Mouse (Mus musculus) small intestine, adult 2 months (tissue): ENCODE measurements around the gene Efcab9. TPM values are rescaled to one million over a fixed set of nuclear protein-coding genes. Genes with fewer than 3 reads are reported as not detected.

ENCODE experiments used
- H3K27ac ChIP-seq: fragments of 200-500 bp; 2 replicates; pipeline ENCODE4 v1.5.1; 2012; ENCODE audit warnings: low read depth, low read length, control low read depth, inconsistent platforms; ENCODE audit not compliant: insufficient read depth
- H3K27me3 ChIP-seq: fragments of 200-500 bp; 2 replicates; pipeline ENCODE4 v1.6.1; 2012; ENCODE audit warnings: mild to moderate bottlenecking, moderate library complexity, low read length, inconsistent platforms; ENCODE audit not compliant: control insufficient read depth, insufficient read depth
- H3K36me3 ChIP-seq: fragments of 200-500 bp; 2 replicates; pipeline ENCODE4 v1.6.1; 2012; ENCODE audit warnings: mild to moderate bottlenecking, low read length, control low read depth, inconsistent platforms; ENCODE audit not compliant: control insufficient read depth, insufficient read depth
- H3K4me1 ChIP-seq: fragments of 200-500 bp; 2 replicates; pipeline ENCODE4 v1.6.1; 2012; ENCODE audit warnings: low read length, inconsistent platforms, mixed read lengths; ENCODE audit not compliant: control insufficient read depth, insufficient read depth, insufficient read length
- H3K4me3 ChIP-seq: fragments of 200-500 bp; 2 replicates; pipeline ENCODE4 v1.5.1; 2012; ENCODE audit warnings: low read depth, mild to moderate bottlenecking, control low read depth, inconsistent platforms, low read length, moderate library complexity
- CTCF ChIP-seq: fragments of 200-500 bp; IDR thresholded peaks from 2 replicates; pipeline ENCODE4 v1.5.1; 2012; ENCODE audit warnings: low read depth, mild to moderate bottlenecking, control low read depth, inconsistent platforms, low read length, moderate library complexity, mixed read lengths; ENCODE audit not compliant: insufficient replicate concordance, insufficient read length; ENCODE audit errors: extremely low read depth
- POLR2A ChIP-seq: fragments of 200-500 bp; IDR thresholded peaks from 2 replicates; pipeline ENCODE4 v1.6.1; 2012; ENCODE audit warnings: low read depth, mild to moderate bottlenecking, control low read depth, inconsistent platforms, low read length, moderate library complexity
- WGBS: fragments of 180-500 bp; shearing (Covaris S2); methylation state at CpG from one replicate; pipeline ENCODE4 v1.1.7; 2018; 5-methylcytosine and 5-hydroxymethylcytosine counted together
- polyA plus RNA-seq: library from polyadenylated mRNA; depleted of rRNA; stranded (reverse); fragments of >200 nt; gene quantifications from 2 replicates; pipeline ENCODE4 v1.2.3, GENCODE M21; 2012

The Efcab9 gene
- polyA plus RNA-seq, 1 experiment = not detected

- Histone ChIP-seq H3K4me1 (peaks cover 43% of the 10 kb centered on the region), H3K36me3 (no peaks in the 10 kb centered on the region), H3K4me3 (no peak overlapping the region), H3K27ac (no peak overlapping the region), H3K27me3 (no peaks in the 10 kb centered on the region)
- 83% methylated on average over 15 of the region's 15 CpGs for WGBS
- TF ChIP-seq POLR2A (no peak), CTCF (no peak)
These were observed 36.9 kb upstream of the Efcab9 start for GRCm38 (mm10) chr11:32568637-32569293.

GRCm38 (mm10) chr11:32568060-32568459, 36.2 kb upstream of the Efcab9 start:
- H3K4me1 ChIP-seq = peaks cover 48% of the 10 kb centered on the region
- WGBS = 78% methylated on average over 7 of the region's 7 CpGs

GRCm38 (mm10) chr11:32567000-32567855, 35.3 kb upstream of the Efcab9 start:
- H3K27me3 ChIP-seq = no peaks in the 10 kb centered on the region
- peaks cover 53% of the 10 kb centered on the region for H3K4me1 ChIP-seq
- no peak overlapping the region for H3K4me3 ChIP-seq
- TF ChIP-seq POLR2A = no peak
- H3K36me3 ChIP-seq = no peaks in the 10 kb centered on the region
- H3K27ac ChIP-seq = peak overlapping the region; percentile 73
- WGBS = 47% methylated on average over 10 of the region's 10 CpGs

More at GRCm38 (mm10) chr11:32568060-32568459, 36.2 kb upstream of the Efcab9 start:
- Histone ChIP-seq H3K27me3 (no peaks in the 10 kb centered on the region), H3K4me3 (no peak overlapping the region), H3K36me3 (no peaks in the 10 kb centered on the region), H3K27ac (no peak overlapping the region)
- TF ChIP-seq CTCF (no peak), POLR2A (no peak)

GRCm38 (mm10) chr11:32566184-32566583, 34.3 kb upstream of the Efcab9 start:
- peaks cover 62% of the 10 kb centered on the region for H3K4me1 ChIP-seq
- TF ChIP-seq POLR2A = no peak
- no peak for TF ChIP-seq CTCF
- H3K27ac ChIP-seq = peak overlapping the region; percentile 96
- H3K27me3 ChIP-seq = no peaks in the 10 kb centered on the region
- H3K36me3 ChIP-seq = no peaks in the 10 kb centered on the region
- 69% methylated on average over 6 of the region's 6 CpGs for WGBS
- H3K4me3 ChIP-seq = no peak overlapping the region

DNA sequence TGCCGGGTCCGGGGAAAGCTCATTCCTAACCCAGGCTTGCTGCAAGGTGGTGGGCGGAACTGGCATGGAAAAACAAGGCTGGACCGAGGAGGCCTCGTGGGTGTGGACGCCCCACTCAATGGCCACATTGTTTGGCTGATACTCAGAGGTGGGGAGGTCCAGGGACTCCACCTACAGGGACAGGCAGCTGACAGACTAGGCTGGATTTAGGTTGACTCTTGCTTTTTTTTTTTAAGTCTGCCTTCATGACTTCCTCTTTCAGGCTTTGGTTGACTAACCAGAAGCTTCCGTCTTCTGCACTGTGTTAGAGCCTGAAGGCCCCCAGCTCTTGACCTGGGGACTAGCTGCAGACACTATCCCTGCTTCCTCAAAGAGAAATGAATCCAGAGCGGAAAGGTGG, 33.2 kb upstream of the Efcab9 start:
- Histone ChIP-seq H3K4me3 (no peak overlapping the region), H3K27ac (peak overlapping the region; percentile 96), H3K27me3 (no peaks in the 10 kb centered on the region), H3K36me3 (no peaks in the 10 kb centered on the region), H3K4me1 (peaks cover 64% of the 10 kb centered on the region)
- WGBS = 33% methylated on average over 8 of the region's 8 CpGs
- TF ChIP-seq CTCF (no peak), POLR2A (no peak)

GRCm38 (mm10) chr11:32564629-32565028, 32.7 kb upstream of the Efcab9 start:
- no peak overlapping the region for H3K4me3 ChIP-seq
- peak overlapping the region; percentile 96 for H3K27ac ChIP-seq
- no peaks in the 10 kb centered on the region for H3K27me3 ChIP-seq
- no peak for TF ChIP-seq CTCF
- TF ChIP-seq POLR2A = no peak
- WGBS = 29% methylated on average over 4 of the region's 4 CpGs
- H3K36me3 ChIP-seq = no peaks in the 10 kb centered on the region
- H3K4me1 ChIP-seq = peaks cover 64% of the 10 kb centered on the region

DNA sequence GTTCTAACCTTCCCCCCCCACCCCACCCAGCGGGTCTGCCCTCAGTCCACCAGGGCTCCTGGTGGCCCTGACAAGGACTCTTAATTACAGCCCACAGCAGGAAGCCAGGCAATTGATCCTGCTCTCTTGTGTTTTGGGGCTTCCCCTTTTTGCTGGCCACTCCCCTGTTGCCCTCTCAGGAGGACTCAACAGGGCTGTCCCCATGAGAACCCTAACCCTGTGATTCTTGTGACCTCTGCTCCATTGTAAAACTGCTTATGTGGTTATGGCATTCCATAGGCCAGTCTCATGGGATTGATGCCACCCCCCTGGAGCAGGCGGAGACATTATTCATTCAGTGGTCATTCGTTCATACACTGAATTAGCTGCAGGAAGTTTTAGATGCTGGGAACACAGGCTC, 31.8 kb upstream of the Efcab9 start:
- WGBS = 18% methylated on average over 3 of the region's 3 CpGs

More for the DNA sequence above, 31.8 kb upstream of the Efcab9 start:
- Histone ChIP-seq H3K27me3 (no peaks in the 10 kb centered on the region), H3K27ac (peak overlapping the region; percentile 96), H3K36me3 (no peaks in the 10 kb centered on the region), H3K4me3 (no peak overlapping the region), H3K4me1 (peaks cover 67% of the 10 kb centered on the region)
- TF ChIP-seq CTCF (no peak), POLR2A (no peak; the same call in 1 of the 2 replicates)
